Mouse (Mus musculus) lung, postnatal 0 days (tissue): ENCODE results near the gene Schip1. TPM values are rescaled to one million over a fixed set of nuclear protein-coding genes. Genes with fewer than 3 reads are reported as not detected.
A peak's percentile ranks its signal among the peaks of the same experiment; 100 is the strongest.

Experiments
- ATAC-seq: fragments of 200-750 bp; cut with Nextera tagmentation; 2 replicates; pipeline ENCODE4 v1.8.0; 2017; ENCODE audit warnings: moderate library complexity
- DNase-seq: peaks from one replicate; pipeline ENCODE4 v3.0.0-alpha.2; 2016; ENCODE audit warnings: low spot score
- H3K27ac ChIP-seq: fragments of 300-500 bp; sonication (generic); 2 replicates; pipeline ENCODE4 v1.5.1; 2014; ENCODE audit warnings: antibody characterized with exemption, mild to moderate bottlenecking, low read length, mixed read lengths
- H3K27me3 ChIP-seq: fragments of 300-500 bp; sonication (generic); replicated peaks from 2 replicates; pipeline ENCODE4 v1.6.1; 2014; ENCODE audit warnings: low read length, mixed read lengths; ENCODE audit not compliant: insufficient read depth
- H3K36me3 ChIP-seq: fragments of 300-500 bp; sonication (generic); 2 replicates; pipeline ENCODE4 v1.6.1; 2014; ENCODE audit warnings: low read length, mixed read lengths; ENCODE audit not compliant: insufficient read depth
- H3K4me1 ChIP-seq: fragments of 300-500 bp; sonication (generic); 2 replicates; pipeline ENCODE4 v1.6.1; 2014; ENCODE audit warnings: antibody characterized with exemption, low read depth, low read length, mixed read lengths; ENCODE audit not compliant: insufficient read depth
- H3K4me2 ChIP-seq: fragments of 300-500 bp; sonication (generic); replicated peaks from 2 replicates; pipeline ENCODE4 v1.6.1; 2014; ENCODE audit warnings: low read depth, mild to moderate bottlenecking, low read length, moderate library complexity, mixed read lengths
- H3K4me3 ChIP-seq: fragments of 300-500 bp; sonication (generic); 2 replicates; pipeline ENCODE4 v1.5.1; 2014; ENCODE audit warnings: low read depth, low read length
- H3K9ac ChIP-seq: fragments of 300-500 bp; sonication (generic); replicated peaks from 2 replicates; pipeline ENCODE4 v1.6.1; 2014; ENCODE audit warnings: low read depth, mild to moderate bottlenecking
- H3K9me3 ChIP-seq: fragments of 300-500 bp; sonication (generic); 2 replicates; pipeline ENCODE4 v1.6.1; 2016; ENCODE audit warnings: low read length, mixed read lengths
- CTCF ChIP-seq: IDR thresholded peaks from 2 replicates; pipeline ENCODE4 v1.5.1; 2016; ENCODE audit warnings: antibody characterized with exemption, mild to moderate bottlenecking
- EP300 ChIP-seq: IDR thresholded peaks from 2 replicates; pipeline ENCODE4 v1.6.1; 2016; ENCODE audit warnings: antibody characterized with exemption, mild to moderate bottlenecking, control low read depth
- WGBS: fragments of 180-500 bp; shearing (Covaris S2); extraction: QIAGEN DNeasy Blood & Tissue Kit; methylation state at CpG from one replicate; pipeline ENCODE4 v1.1.7; 2014; 5-methylcytosine and 5-hydroxymethylcytosine counted together
- polyA plus RNA-seq: library from polyadenylated mRNA; unstranded; fragments of >200 nt; fragmentation: Nextera tagmentation; extraction: Ambion mirVana; gene quantifications from 2 replicates; pipeline ENCODE4 v1.2.1, GENCODE M21; 2015

The Schip1 gene
- polyA plus RNA-seq, 1 experiment from 2014 or later: 52.2 TPM

- Histone ChIP-seq H3K4me1 (no peaks in the 10 kb centered on the region), H3K9me3 (no peaks in the 10 kb centered on the region), H3K36me3 (no peaks in the 10 kb centered on the region), H3K27me3 (no peaks in the 10 kb centered on the region), H3K4me2 (no peak overlapping the region), H3K9ac (no peak overlapping the region), H3K27ac (no peak overlapping the region), H3K4me3 (no peak overlapping the region)
- DNase-seq: no peak
- TF ChIP-seq CTCF: no peak
- no peak for TF ChIP-seq EP300
- WGBS: 43% methylated on average over 4 of the region's 4 CpGs
- ATAC-seq: no peak
Measured at GRCm38 (mm10) chr3:68306726-68307125, 242.1 kb downstream of the Schip1 start.

GRCm38 (mm10) chr3:68325575-68325974, 261.0 kb downstream of the Schip1 start:
- no peaks in the 10 kb centered on the region for H3K27me3 ChIP-seq
- H3K4me2 ChIP-seq: no peak overlapping the region
- H3K9me3 ChIP-seq: no peaks in the 10 kb centered on the region
- no peak overlapping the region for H3K4me3 ChIP-seq
- peak; percentile 79; the same call in 1 of the 2 replicates for ATAC-seq
- H3K9ac ChIP-seq: no peak overlapping the region
- TF ChIP-seq CTCF (no peak), EP300 (peak; percentile 78)
- H3K4me1 ChIP-seq: no peaks in the 10 kb centered on the region
- WGBS: 51% methylated on average over 6 of the region's 6 CpGs
- H3K36me3 ChIP-seq: no peaks in the 10 kb centered on the region
- no peak overlapping the region for H3K27ac ChIP-seq
- DNase-seq: peak; percentile 51

GRCm38 (mm10) chr3:68332515-68332914, 267.9 kb downstream of the Schip1 start:
- Histone ChIP-seq H3K4me1 (no peaks in the 10 kb centered on the region), H3K27ac (no peak overlapping the region), H3K36me3 (no peaks in the 10 kb centered on the region), H3K4me3 (no peak overlapping the region), H3K9me3 (no peaks in the 10 kb centered on the region), H3K27me3 (no peaks in the 10 kb centered on the region), H3K4me2 (no peak overlapping the region), H3K9ac (no peak overlapping the region)
- no peak for DNase-seq
- 32% methylated on average over 2 of the region's 2 CpGs for WGBS
- TF ChIP-seq EP300 (no peak), CTCF (no peak)
- ATAC-seq: no peak

GRCm38 (mm10) chr3:68335501-68335900, 270.9 kb downstream of the Schip1 start:
- H3K9me3 ChIP-seq: no peaks in the 10 kb centered on the region
- TF ChIP-seq CTCF (no peak), EP300 (no peak)
- DNase-seq (no peak), ATAC-seq (no peak)
- no peaks in the 10 kb centered on the region for H3K4me1 ChIP-seq
- 92% methylated on average over 4 of the region's 4 CpGs for WGBS
- H3K4me2 ChIP-seq: no peak overlapping the region
- no peak overlapping the region for H3K27ac ChIP-seq
- H3K9ac ChIP-seq: no peak overlapping the region
- H3K36me3 ChIP-seq: no peaks in the 10 kb centered on the region
- H3K4me3 ChIP-seq: no peak overlapping the region
- H3K27me3 ChIP-seq: no peaks in the 10 kb centered on the region

- Histone ChIP-seq H3K27ac (no peak overlapping the region), H3K36me3 (no peaks in the 10 kb centered on the region), H3K4me3 (no peak overlapping the region), H3K9me3 (no peaks in the 10 kb centered on the region), H3K27me3 (no peaks in the 10 kb centered on the region), H3K4me1 (no peaks in the 10 kb centered on the region), H3K4me2 (no peak overlapping the region), H3K9ac (no peak overlapping the region)
- no peak for ATAC-seq
- TF ChIP-seq CTCF (no peak), EP300 (no peak)
- no peak for DNase-seq
- WGBS: 83% methylated on average over 6 of the region's 6 CpGs
Measured at GRCm38 (mm10) chr3:68350624-68351023, 286.0 kb downstream of the Schip1 start.

GRCm38 (mm10) chr3:68351461-68351860, 286.9 kb downstream of the Schip1 start:
- no peak overlapping the region for H3K4me2 ChIP-seq
- 14% methylated on average over 3 of the region's 3 CpGs for WGBS
- DNase-seq: no peak
- H3K27ac ChIP-seq: no peak overlapping the region
- H3K36me3 ChIP-seq: no peaks in the 10 kb centered on the region
- TF ChIP-seq EP300: no peak
- no peak for TF ChIP-seq CTCF
- no peaks in the 10 kb centered on the region for H3K4me1 ChIP-seq
- H3K9me3 ChIP-seq: no peaks in the 10 kb centered on the region
- no peak for ATAC-seq
- no peak overlapping the region for H3K9ac ChIP-seq
- no peak overlapping the region for H3K4me3 ChIP-seq
- H3K27me3 ChIP-seq: no peaks in the 10 kb centered on the region

- H3K9me3 ChIP-seq: no peaks in the 10 kb centered on the region
- no peaks in the 10 kb centered on the region for H3K36me3 ChIP-seq
- no peak for ATAC-seq
- DNase-seq: no peak
- TF ChIP-seq CTCF: no peak
- TF ChIP-seq EP300: no peak
- 64% methylated on average over 7 of the region's 7 CpGs for WGBS
- no peak overlapping the region for H3K4me2 ChIP-seq
- H3K4me1 ChIP-seq: no peaks in the 10 kb centered on the region
- H3K9ac ChIP-seq: no peak overlapping the region
- H3K4me3 ChIP-seq: no peak overlapping the region
- H3K27me3 ChIP-seq: no peaks in the 10 kb centered on the region
- H3K27ac ChIP-seq: no peak overlapping the region
Measured at GRCm38 (mm10) chr3:68352961-68353360, 288.4 kb downstream of the Schip1 start.
